Mouse (Mus musculus) heart, embryonic 14.5 days (tissue): ENCODE measurements around the gene Kcna2. TPM values are rescaled to one million over a fixed set of nuclear protein-coding genes. Genes with fewer than 3 reads are reported as not detected.

Experiments
- ATAC-seq: fragments of 200-750 bp; cut with Nextera tagmentation; 2 replicates; pipeline ENCODE4 v1.8.0; 2017; ENCODE audit warnings: low read depth, moderate TSS enrichment; ENCODE audit not compliant: insufficient number of reproducible peaks, insufficient read depth, low FRiP score
- H3K27ac ChIP-seq, 2 experiments: fragments of 200-500 bp in 1 of 2; fragments of 300-500 bp in 1 of 2; sonication (generic) in 1 of 2; replicated peaks in 1 of 2; 2 replicates each; pipeline ENCODE4 v1.5.1; 2012 to 2014; ENCODE audit warnings: low read depth in 2 of 2, low read length in 2 of 2, control low read depth in 1 of 2, mild to moderate bottlenecking in 1 of 2, mixed read lengths in 1 of 2; ENCODE audit not compliant: control insufficient read depth in 1 of 2, insufficient read depth in 1 of 2
- H3K27me3 ChIP-seq: fragments of 300-500 bp; sonication (generic); 2 replicates; pipeline ENCODE4 v1.6.1; 2014; ENCODE audit warnings: mild to moderate bottlenecking, low read length, control low read depth; ENCODE audit not compliant: control insufficient read depth, insufficient read depth
- H3K36me3 ChIP-seq: fragments of 300-500 bp; sonication (generic); 2 replicates; pipeline ENCODE4 v1.6.1; 2014; ENCODE audit warnings: mild to moderate bottlenecking, control low read depth, low read length, mixed read lengths; ENCODE audit not compliant: control insufficient read depth, insufficient read depth
- H3K4me1 ChIP-seq, 2 experiments: fragments of 200-500 bp in 1 of 2; fragments of 300-500 bp in 1 of 2; sonication (generic) in 1 of 2; 2 replicates each; pipeline ENCODE4 v1.6.1; 2012 to 2014; ENCODE audit warnings: low read length in 2 of 2, control low read depth in 1 of 2, mixed read lengths in 1 of 2; ENCODE audit not compliant: control insufficient read depth in 2 of 2, insufficient read depth in 2 of 2
- H3K4me2 ChIP-seq: fragments of 300-500 bp; sonication (generic); 2 replicates; pipeline ENCODE4 v1.6.1; 2014; ENCODE audit warnings: mild to moderate bottlenecking, low read length
- H3K4me3 ChIP-seq, 2 experiments: fragments of 200-500 bp in 1 of 2; fragments of 300-500 bp in 1 of 2; sonication (generic) in 1 of 2; 2 replicates each; pipeline ENCODE4 v1.5.1; 2012 to 2014; ENCODE audit warnings: low read length in 2 of 2, mild to moderate bottlenecking in 2 of 2, control low read depth in 1 of 2, low read depth in 1 of 2, moderate library complexity in 1 of 2; ENCODE audit not compliant: control insufficient read depth in 1 of 2, insufficient read depth in 1 of 2
- H3K9ac ChIP-seq: fragments of 300-500 bp; sonication (generic); 2 replicates; pipeline ENCODE4 v1.6.1; 2014; ENCODE audit warnings: mild to moderate bottlenecking, low read length
- H3K9me3 ChIP-seq: fragments of 300-500 bp; sonication (generic); 2 replicates; pipeline ENCODE4 v1.6.1; 2016; ENCODE audit warnings: low read length, control low read depth; ENCODE audit not compliant: control insufficient read depth
- whole genome bisulfite sequencing: fragments of 180-500 bp; shearing (Covaris S2); extraction: QIAGEN DNeasy Blood & Tissue Kit; methylation state at CpG from one replicate; pipeline ENCODE4 v1.1.7; 2014; 5-methylcytosine and 5-hydroxymethylcytosine counted together
- polyA plus RNA-seq: library from polyadenylated mRNA; unstranded; fragments of >200 nt; fragmentation: Nextera tagmentation; extraction: Ambion mirVana; gene quantifications from 2 replicates; pipeline ENCODE4 v1.2.1, GENCODE M21; 2014

Gene Kcna2
- polyA plus RNA-seq, 1 experiment from 2014 or later: 0.05 TPM

GRCm38 (mm10) chr3:107114941-107115340 is 14.0 kb downstream of the Kcna2 start:
- Histone ChIP-seq H3K27ac (no peak overlapping the region), H3K4me2 (no peak overlapping the region), H3K4me1 (no peaks in the 10 kb centered on the region), H3K27me3 (0 out of 2 replicates have a peak, but pooled peaks cover 4% of the 10 kb centered on the region), H3K9ac (no peak overlapping the region), H3K4me3 (no peak overlapping the region), H3K9me3 (no peaks in the 10 kb centered on the region), H3K36me3 (no peaks in the 10 kb centered on the region)
- 82% methylated on average over 2 of the region's 2 CpGs for WGBS
- no peak for ATAC-seq

GRCm38 (mm10) chr3:107115746-107116145 is 14.8 kb downstream of the Kcna2 start:
- no peak for ATAC-seq
- 72% methylated on average over 2 of the region's 2 CpGs for WGBS
- H3K27me3 ChIP-seq: 0 out of 2 replicates have a peak, but pooled peaks cover 4% of the 10 kb centered on the region
- H3K4me3 ChIP-seq: no peak overlapping the region
- H3K4me2 ChIP-seq: no peak overlapping the region
- no peaks in the 10 kb centered on the region for H3K36me3 ChIP-seq
- no peak overlapping the region for H3K27ac ChIP-seq
- no peak overlapping the region for H3K9ac ChIP-seq
- H3K9me3 ChIP-seq: no peaks in the 10 kb centered on the region
- no peaks in the 10 kb centered on the region for H3K4me1 ChIP-seq

- Histone ChIP-seq H3K9ac (no peak overlapping the region), H3K9me3 (no peaks in the 10 kb centered on the region), H3K27me3 (0 out of 2 replicates have a peak, but pooled peaks cover 4% of the 10 kb centered on the region), H3K36me3 (no peaks in the 10 kb centered on the region), H3K4me2 (no peak overlapping the region), H3K4me1 (no peaks in the 10 kb centered on the region), H3K27ac (no peak overlapping the region), H3K4me3 (no peak overlapping the region)
- WGBS: 80% methylated on average over 2 of the region's 2 CpGs
- no peak for ATAC-seq
Observed at GRCm38 (mm10) chr3:107119864-107120564, 19.1 kb downstream of the Kcna2 start.

- no peak overlapping the region for H3K27ac ChIP-seq
- no peak overlapping the region for H3K4me2 ChIP-seq
- ATAC-seq: no peak
- no peaks in the 10 kb centered on the region for H3K36me3 ChIP-seq
- H3K4me1 ChIP-seq: no peaks in the 10 kb centered on the region
- H3K9me3 ChIP-seq: no peaks in the 10 kb centered on the region
- H3K4me3 ChIP-seq: no peak overlapping the region
- H3K27me3 ChIP-seq: 0 out of 2 replicates have a peak, but pooled peaks cover 4% of the 10 kb centered on the region
- H3K9ac ChIP-seq: no peak overlapping the region
Observed at GRCm38 (mm10) chr3:107122306-107122705, 21.4 kb downstream of the Kcna2 start.

- no peaks in the 10 kb centered on the region for H3K9me3 ChIP-seq
- no peaks in the 10 kb centered on the region for H3K27me3 ChIP-seq
- H3K36me3 ChIP-seq: no peaks in the 10 kb centered on the region
- no peak overlapping the region for H3K4me2 ChIP-seq
- no peak overlapping the region for H3K27ac ChIP-seq
- peaks cover 8 to 14% of the 10 kb centered on the region in 2 experiments for H3K4me1 ChIP-seq
- no peak overlapping the region for H3K4me3 ChIP-seq
- ATAC-seq: no peak
- 67% methylated on average over 1 of the region's 1 CpGs for WGBS
- no peak overlapping the region for H3K9ac ChIP-seq
Observed at GRCm38 (mm10) chr3:107127667-107128066, 26.7 kb downstream of the Kcna2 start.

GRCm38 (mm10) chr3:107128421-107128820 is 27.5 kb downstream of the Kcna2 start:
- no peaks in the 10 kb centered on the region for H3K27me3 ChIP-seq
- H3K4me3 ChIP-seq: no peak overlapping the region
- peaks cover 8 to 14% of the 10 kb centered on the region in 2 experiments for H3K4me1 ChIP-seq
- H3K4me2 ChIP-seq: no peak overlapping the region
- ATAC-seq: no peak
- H3K9me3 ChIP-seq: no peaks in the 10 kb centered on the region
- no peaks in the 10 kb centered on the region for H3K36me3 ChIP-seq
- WGBS: 63% methylated on average over 3 of the region's 3 CpGs
- no peak overlapping the region for H3K27ac ChIP-seq
- H3K9ac ChIP-seq: no peak overlapping the region

- H3K9ac ChIP-seq: no peak overlapping the region
- no peak overlapping the region for H3K27ac ChIP-seq
- WGBS: 49% methylated on average over 2 of the region's 2 CpGs
- H3K4me2 ChIP-seq: no peak overlapping the region
- no peaks in the 10 kb centered on the region for H3K9me3 ChIP-seq
- ATAC-seq: no peak
- peaks cover 8 to 14% of the 10 kb centered on the region in 2 experiments for H3K4me1 ChIP-seq
- H3K36me3 ChIP-seq: no peaks in the 10 kb centered on the region
- no peak overlapping the region for H3K4me3 ChIP-seq
- H3K27me3 ChIP-seq: no peaks in the 10 kb centered on the region
Observed at GRCm38 (mm10) chr3:107129251-107129650, 28.3 kb downstream of the Kcna2 start.
